Mouse (Mus musculus) brain, embryonic 14.5 days (tissue): ENCODE data around the gene Lilrb4a. TPM values are rescaled to one million over a fixed set of nuclear protein-coding genes. Genes with fewer than 3 reads are reported as not detected.
"Not testable (repeated sequence)": the region's sequence is repeated elsewhere in the genome, so short reads cannot be mapped to it uniquely, and the experiment has no call there.

ENCODE experiments used
- DNase-seq: peaks from one replicate; pipeline ENCODE4 v3.0.0-alpha.2; 2011; ENCODE audit warnings: low read depth
- CTCF ChIP-seq: fragments of 200-500 bp; IDR thresholded peaks from 2 replicates; pipeline ENCODE4 v1.5.1; 2012; ENCODE audit warnings: inconsistent platforms, mild to moderate bottlenecking, moderate library complexity, borderline replicate concordance; ENCODE audit not compliant: insufficient read depth, insufficient read length; ENCODE audit errors: extremely low read depth
- POLR2A ChIP-seq: fragments of 200-500 bp; IDR thresholded peaks from 2 replicates; pipeline ENCODE4 v1.6.1; 2012; ENCODE audit warnings: mild to moderate bottlenecking, inconsistent platforms, borderline replicate concordance; ENCODE audit not compliant: poor library complexity, insufficient read depth, insufficient read length, severe bottlenecking; ENCODE audit errors: extremely low read depth
- polyA plus RNA-seq: library from polyadenylated mRNA; depleted of rRNA; stranded (reverse); fragments of >200 nt; gene quantifications from 2 replicates; pipeline ENCODE4 v1.2.3, GENCODE M21; 2012; rRNA removed

Gene Lilrb4a
- 0.34 and 0.93 TPM in 2 replicates for polyA plus RNA-seq

DNA sequence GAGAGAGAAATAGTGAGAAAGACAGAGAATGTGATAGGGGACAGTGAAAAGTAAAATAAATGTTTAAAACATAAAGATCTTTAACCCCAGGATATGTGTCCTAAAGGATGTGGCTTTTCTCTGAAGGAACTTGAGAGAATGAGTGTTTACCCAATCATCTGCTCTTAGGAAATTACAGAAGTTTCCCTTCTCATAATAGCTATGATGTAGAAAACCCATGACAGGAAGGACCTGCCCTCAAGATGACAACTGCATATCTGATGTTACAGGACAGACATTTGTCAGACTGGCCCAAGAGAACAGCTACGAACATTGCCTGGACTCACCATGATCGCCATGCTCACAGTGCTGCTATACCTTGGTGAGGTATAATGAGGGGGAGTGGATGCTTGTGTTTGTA lies at the start of gene Lilrb4a:
Gene Lilrb4a (plus strand): TSS at position 266 of the 400 bp plus-strand sequence.
- not testable (repeated sequence) for DNase-seq

DNA sequence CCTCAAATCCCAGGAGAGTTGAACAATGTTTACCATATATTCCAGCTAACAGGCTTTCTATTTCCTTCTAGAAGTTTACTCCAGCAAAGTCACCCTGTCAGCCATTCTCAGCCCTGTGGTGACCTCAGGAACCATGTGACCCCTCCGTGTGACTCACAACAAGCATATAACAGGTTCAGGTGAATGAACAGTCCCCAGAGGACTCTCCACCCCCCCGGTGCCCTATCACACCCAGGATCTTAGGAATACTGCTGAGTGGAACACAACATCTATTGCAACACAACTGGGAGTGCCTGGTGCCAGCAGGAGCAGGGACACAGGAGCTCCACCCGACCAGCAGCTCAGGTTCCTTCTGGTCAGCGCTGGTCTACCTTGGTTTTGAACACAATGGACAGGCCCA lies 39.1 kb upstream of the Lilrb4a start:
- TF ChIP-seq CTCF = no peak
- DNase-seq = no peak

DNA sequence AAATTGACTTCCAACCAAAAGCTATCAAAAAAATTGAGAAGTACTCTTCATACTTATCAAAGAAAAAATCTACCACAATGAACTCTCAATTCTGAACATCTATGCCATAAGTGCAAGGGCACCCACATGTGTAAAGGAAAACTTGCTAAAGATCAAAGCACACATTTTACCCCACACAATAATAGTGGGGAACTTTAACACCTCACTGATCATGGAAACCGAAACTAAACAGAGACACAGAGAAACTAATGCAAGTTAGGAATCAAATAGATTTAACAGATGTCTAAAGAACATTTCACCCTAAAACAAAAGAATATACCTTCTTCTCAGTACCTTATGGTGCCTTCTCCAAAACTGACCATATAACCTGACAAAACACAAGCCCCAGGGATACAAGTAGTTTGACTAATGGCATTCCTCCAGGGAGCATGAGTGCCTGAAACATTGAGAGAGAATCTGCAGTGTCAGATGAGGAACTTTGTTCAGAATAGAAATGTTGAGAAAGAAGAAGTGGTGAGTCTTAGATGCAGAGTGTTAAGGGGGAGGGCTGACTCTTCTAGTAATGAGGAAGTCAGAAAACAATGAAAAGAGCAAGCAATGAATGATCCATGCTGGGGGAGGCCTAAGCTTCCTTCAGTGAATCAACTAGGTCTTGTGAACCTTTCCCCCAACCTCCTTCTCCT lies 37.0 kb upstream of the Lilrb4a start:
- DNase-seq = no peak
- TF ChIP-seq CTCF (no peak), POLR2A (no peak)

DNA sequence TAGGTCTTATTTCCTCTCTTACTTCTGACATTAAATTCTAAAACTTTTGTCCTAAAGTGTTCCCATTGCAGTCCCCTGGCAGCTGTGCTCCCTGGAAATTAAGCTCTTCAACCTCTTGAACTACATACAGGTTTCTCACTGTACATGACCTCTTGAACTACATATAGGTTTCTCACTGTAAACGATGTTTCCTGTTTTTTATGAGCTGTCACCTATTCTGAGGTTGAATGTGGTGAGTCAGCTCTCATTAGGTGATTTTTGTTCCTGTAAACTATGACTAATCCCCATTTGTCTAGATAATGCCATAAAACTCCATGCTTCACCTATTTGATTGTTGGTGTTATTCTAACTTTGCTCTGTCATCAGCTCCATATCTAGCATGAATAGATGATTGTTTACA lies 36.4 kb upstream of the Lilrb4a start:
- DNase-seq = no peak
- TF ChIP-seq CTCF = no peak
- TF ChIP-seq POLR2A = no peak

DNA sequence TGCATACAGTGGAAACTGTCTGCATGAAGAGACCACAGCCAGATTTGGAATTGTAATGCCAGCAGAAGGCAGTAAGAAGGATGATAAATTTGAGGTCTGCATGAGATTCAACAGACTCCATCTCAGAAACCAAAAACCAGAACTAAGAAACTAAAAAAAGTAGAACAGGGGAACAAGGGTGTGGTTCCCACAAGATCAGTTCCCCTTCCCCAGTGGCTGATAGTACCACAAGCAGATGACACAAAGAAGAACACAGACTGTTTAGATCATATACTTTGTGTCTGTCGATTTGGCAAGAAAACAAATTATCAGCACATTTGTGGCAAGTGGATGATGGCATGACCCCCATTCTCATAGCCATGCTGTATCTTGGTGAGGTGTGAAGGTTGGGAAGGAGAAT lies 35.0 kb upstream of the Lilrb4a start:
- DNase-seq = no peak
- no peak for TF ChIP-seq CTCF
- no peak for TF ChIP-seq POLR2A

DNA sequence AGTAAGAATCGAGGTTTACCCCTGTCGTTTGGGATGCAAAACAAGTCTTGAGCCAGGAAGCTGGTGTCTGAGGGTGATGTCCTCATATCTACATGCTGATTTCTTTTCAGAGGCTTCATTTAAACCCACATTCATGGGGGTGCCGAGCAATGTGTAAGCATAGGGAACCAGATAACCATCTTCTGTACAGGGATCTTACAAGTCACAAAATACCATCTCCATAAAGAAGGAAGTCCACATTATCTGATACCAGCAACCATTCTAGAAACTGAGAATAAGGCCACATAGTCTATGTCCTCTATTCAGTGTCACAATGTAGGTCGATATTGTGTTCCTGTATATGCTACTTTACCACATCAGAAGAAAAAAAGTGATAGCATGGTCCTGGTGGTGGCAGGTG lies 34.4 kb upstream of the Lilrb4a start:
- no peak for DNase-seq
- TF ChIP-seq POLR2A = no peak
- TF ChIP-seq CTCF = no peak

DNA sequence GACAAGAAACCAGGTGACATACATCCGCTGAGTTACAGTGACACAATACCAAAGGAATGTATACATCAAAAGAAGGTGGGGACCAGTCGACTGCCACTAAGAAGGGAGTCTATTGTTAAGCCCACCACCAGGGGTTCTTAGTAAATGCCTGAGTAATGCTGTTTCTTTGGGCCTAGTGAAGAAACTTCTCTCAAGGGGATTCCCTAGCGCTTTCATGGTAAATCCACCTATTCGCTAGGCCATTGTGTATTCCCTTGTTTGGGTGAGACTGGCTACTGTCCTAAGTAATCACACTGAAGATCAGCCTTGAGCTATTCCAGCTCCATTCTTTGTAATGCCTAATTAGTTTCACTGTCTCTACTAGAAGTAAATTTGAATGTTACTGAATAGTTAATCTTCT lies 27.0 kb upstream of the Lilrb4a start:
- not testable (repeated sequence) for DNase-seq

DNA sequence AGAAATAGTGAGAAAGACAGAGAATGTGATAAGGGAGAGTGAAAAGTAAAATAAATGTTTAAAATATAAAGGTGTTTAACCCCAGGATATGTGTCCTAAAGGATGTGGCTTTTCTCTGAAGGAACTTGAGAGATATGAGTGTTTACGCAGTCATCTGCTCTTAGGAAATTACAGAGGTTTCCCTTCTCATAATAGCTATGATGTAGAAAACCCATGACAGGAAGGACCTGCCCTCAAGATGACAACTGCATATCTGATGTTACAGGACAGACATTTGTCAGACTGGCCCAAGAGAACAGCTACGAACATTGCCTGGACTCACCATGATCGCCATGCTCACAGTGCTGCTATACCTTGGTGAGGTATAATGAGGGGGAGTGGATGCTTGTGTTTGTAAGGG lies 10.4 kb upstream of the Lilrb4a start, which contains the start of the genes Gm49339 and Lilr4b:
Gene Gm49339 (plus strand): TSS at position 216 of the 400 bp plus-strand sequence.
Gene Lilr4b (plus strand): TSS at position 236 of the 400 bp plus-strand sequence.
- DNase-seq = not testable (repeated sequence)

DNA sequence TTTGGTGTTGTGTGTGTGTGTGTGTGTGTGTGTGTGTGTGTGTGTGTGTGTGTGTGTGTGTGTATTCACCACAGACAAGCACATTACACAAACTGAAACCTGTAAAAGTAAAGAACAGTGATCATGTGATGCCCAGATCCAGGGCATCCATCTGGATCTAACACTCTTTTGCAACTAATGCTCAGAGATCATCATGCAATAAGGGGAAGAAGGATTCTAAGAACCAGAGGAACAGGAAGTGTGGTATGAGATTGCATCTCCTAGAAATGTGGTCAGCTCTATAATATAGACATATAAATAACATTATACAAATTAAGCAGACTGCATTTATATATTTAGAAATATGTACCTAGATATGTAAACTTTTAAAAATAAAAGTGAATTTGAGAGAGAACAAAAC lies 29.3 kb downstream of the Lilrb4a start:
- no peak for TF ChIP-seq CTCF
- no peak for DNase-seq

DNA sequence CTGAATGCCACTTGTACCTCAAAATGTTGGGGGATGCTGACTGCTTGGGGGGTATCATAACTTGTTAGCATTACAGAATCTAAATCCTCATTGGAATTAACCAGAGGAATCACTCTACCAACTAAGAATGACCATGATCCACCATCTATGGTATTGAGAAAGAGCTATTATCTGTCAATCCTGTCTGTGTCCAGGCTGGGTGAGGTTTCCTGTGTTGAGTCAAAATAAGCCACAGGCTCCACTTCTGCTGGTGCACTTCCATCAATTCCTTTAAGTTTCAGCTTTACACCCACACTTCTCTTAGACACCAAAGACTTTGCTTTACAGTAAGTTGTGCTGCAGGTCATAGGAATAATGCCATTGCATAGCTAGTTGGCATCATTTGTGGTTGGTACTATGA lies 30.7 kb downstream of the Lilrb4a start:
- no peak for DNase-seq

DNA sequence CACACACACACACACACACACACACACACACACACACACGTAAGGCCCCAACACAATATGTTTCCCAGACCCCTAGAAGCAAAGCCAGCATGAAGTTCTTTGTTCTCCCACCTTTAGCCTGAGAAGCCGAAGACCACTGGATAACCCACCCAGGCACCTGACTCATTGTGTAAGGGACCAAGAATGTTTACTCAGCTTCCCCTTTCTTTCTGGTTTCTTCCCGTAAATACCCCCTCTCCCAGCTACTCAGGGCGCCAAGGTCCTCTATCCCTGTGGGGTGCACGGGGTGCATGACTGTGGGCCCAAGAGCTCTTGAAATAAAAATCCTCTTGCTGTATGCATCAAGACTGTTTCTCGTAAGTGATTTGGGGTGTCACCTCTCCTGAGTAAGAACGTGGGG lies 35.3 kb downstream of the Lilrb4a start:
- no peak for TF ChIP-seq CTCF
- TF ChIP-seq POLR2A = no peak

More for the DNA sequence above, 30.7 kb downstream of the Lilrb4a start:
- TF ChIP-seq CTCF (no peak), POLR2A (no peak)

DNA sequence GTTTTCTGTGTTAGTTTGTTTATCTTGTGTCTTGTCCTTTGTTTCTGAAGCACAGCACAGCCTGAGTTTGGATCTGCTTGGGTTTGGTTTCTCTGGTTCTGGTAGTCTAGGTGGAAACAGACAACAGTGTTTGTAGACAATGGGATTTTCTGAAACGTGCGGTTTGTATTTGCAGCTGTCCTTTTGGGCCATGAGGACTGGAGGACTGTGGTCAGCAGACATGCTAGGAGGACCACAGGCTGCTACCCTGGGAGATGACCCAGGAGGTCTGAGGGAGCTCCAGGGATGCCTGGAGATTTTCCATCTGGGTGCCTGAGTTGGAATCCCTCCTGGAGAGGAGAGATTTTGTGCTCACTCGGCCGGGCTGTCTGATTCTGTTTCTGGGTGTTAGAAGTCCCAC lies 35.9 kb downstream of the Lilrb4a start:
- TF ChIP-seq CTCF = no peak
- no peak for TF ChIP-seq POLR2A
- no peak for DNase-seq

More for the DNA sequence above, 35.3 kb downstream of the Lilrb4a start:
- DNase-seq = no peak

DNA sequence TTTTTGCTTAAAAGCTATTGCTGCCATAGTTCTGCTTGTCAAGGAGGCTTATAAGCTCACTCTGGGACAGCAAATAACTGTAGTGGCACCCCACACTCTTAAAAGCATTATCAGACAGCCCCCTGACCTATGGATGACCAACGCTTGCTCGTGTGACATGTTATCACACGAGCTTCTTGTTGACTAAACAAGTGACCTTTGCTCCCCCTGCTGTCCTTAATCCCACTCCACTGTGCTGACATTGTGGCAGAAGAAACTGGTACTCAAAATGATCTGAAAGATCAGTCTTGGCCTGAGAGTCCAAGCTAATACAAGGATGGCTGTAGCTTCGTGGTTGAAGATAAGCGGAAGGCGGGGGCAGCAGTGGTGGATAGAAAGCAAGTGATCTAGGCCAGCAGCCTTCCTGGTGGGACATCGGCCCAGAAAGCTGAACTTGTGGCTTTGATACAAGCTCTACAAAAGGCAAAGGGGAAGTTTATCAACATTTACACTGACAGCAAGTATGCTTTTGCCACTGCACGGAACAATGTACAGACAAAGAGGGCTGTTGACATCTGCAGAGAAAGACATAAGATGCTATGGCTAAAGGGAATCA lies 38.2 kb downstream of the Lilrb4a start:
- no peak for DNase-seq
- TF ChIP-seq CTCF = no peak
- no peak for TF ChIP-seq POLR2A
